In genomic region chr8:70585258-70585652, GRCm38 (mm10) we compare ENCODE assay signal across 7 mouse cellular contexts. TPM values are rescaled to one million over a fixed set of nuclear protein-coding genes. Genes with fewer than 3 reads are reported as not detected.
DNase-seq lines count a peak whose midpoint lies in the region; ATAC-seq and TF ChIP-seq lines count a peak whose summit lies in the region.

No protein-coding gene starts in this region.

- H3K27ac ChIP-seq in intestine, embryonic 15.5 days: no peak overlapping the region
- no peak overlapping the region for H3K27ac ChIP-seq in liver, postnatal 0 days (ENCODE audit: low read depth)
- H3K27ac ChIP-seq in neural tube, embryonic 14.5 days (ENCODE audit: low read depth, low read length): no peak overlapping the region

- H3K27me3 ChIP-seq in intestine, embryonic 15.5 days (replicated peaks): no peaks in the 10 kb centered on the region
- H3K27me3 ChIP-seq in liver, postnatal 0 days (ENCODE audit: insufficient read depth, low read length): no peaks in the 10 kb centered on the region
- H3K27me3 ChIP-seq in neural tube, embryonic 14.5 days (ENCODE audit: control insufficient read depth, insufficient read depth, low read length): no peaks in the 10 kb centered on the region

- peak; percentile 59 for DNase-seq in 3134 (ENCODE audit: extremely low read depth, insufficient read length, low spot score)
- DNase-seq in B cell, adult 2 months: peak; percentile 68 to 69
- peak; percentile 77 for DNase-seq in cerebellum, adult 9-10 months
- peak; percentile 63 for DNase-seq in gastrocnemius, postnatal 10 days
- DNase-seq in liver, postnatal 0 days: peak; percentile 65

- no peaks in the 10 kb centered on the region for H3K9me3 ChIP-seq in intestine, embryonic 15.5 days
- H3K9me3 ChIP-seq in liver, postnatal 0 days (ENCODE audit: low read length): no peaks in the 10 kb centered on the region
- H3K9me3 ChIP-seq in neural tube, embryonic 14.5 days (ENCODE audit: control insufficient read depth, low read length): no peaks in the 10 kb centered on the region

- peak; percentile 83 for TF ChIP-seq CTCF in liver, postnatal 0 days (IDR thresholded peaks at IDR 0.05; ENCODE audit: low read depth)

- 42% methylated on average over 7 of the region's 7 CpGs for WGBS in intestine, embryonic 15.5 days
- 43% methylated on average over 7 of the region's 7 CpGs for WGBS in liver, postnatal 0 days (ENCODE audit: insufficient replicate concordance)
- 44% methylated on average over 7 of the region's 7 CpGs for whole genome bisulfite sequencing in neural tube, embryonic 14.5 days

- no peak overlapping the region for H3K4me3 ChIP-seq in intestine, embryonic 15.5 days (replicated peaks)
- H3K4me3 ChIP-seq in liver, postnatal 0 days (ENCODE audit: low read depth, low read length): no peak overlapping the region
- no peak overlapping the region for H3K4me3 ChIP-seq in neural tube, embryonic 14.5 days (ENCODE audit: low read depth, low read length)

- no peaks in the 10 kb centered on the region for H3K4me1 ChIP-seq in intestine, embryonic 15.5 days (replicated peaks)
- H3K4me1 ChIP-seq in liver, postnatal 0 days (ENCODE audit: insufficient read depth): no peaks in the 10 kb centered on the region
- no peaks in the 10 kb centered on the region for H3K4me1 ChIP-seq in neural tube, embryonic 14.5 days (ENCODE audit: control insufficient read depth, insufficient read depth, low read length)

- H3K4me2 ChIP-seq in intestine, embryonic 15.5 days (replicated peaks): no peak overlapping the region
- H3K4me2 ChIP-seq in liver, postnatal 0 days (ENCODE audit: low read depth, low read length): no peak overlapping the region
- no peak overlapping the region for H3K4me2 ChIP-seq in neural tube, embryonic 14.5 days (ENCODE audit: low read depth, low read length)

- no peak overlapping the region for H3K9ac ChIP-seq in intestine, embryonic 15.5 days
- H3K9ac ChIP-seq in liver, postnatal 0 days (replicated peaks): no peak overlapping the region
- H3K9ac ChIP-seq in neural tube, embryonic 14.5 days (replicated peaks; ENCODE audit: low read depth, low read length): no peak overlapping the region

- peak; percentile 68; the same call in 1 of the 2 replicates for ATAC-seq in intestine, embryonic 15.5 days
- ATAC-seq in liver, postnatal 0 days: peak; percentile 64
- peak; percentile 75; the same call in 1 of the 2 replicates for ATAC-seq in neural tube, embryonic 14.5 days (ENCODE audit: low read depth)

- TF ChIP-seq EP300 in liver, postnatal 0 days (IDR thresholded peaks at IDR 0.05; ENCODE audit: low read depth): no peak

- peaks cover 39% of the 10 kb centered on the region for H3K36me3 ChIP-seq in intestine, embryonic 15.5 days
- peaks cover 62% of the 10 kb centered on the region for H3K36me3 ChIP-seq in liver, postnatal 0 days (replicated peaks; ENCODE audit: insufficient read depth, low read length)
- peaks cover 52% of the 10 kb centered on the region for H3K36me3 ChIP-seq in neural tube, embryonic 14.5 days (ENCODE audit: control insufficient read depth, insufficient read depth, low read length)

RNA-seq across cellular contexts. Expression of gene Isyna1, which starts 8.9 kb away (rescaled TPM):
- 10 to 100 TPM; 30.0 to 31.6 TPM for total RNA-seq in gastrocnemius, postnatal 10 days (2021)
- polyA plus RNA-seq in intestine, embryonic 15.5 days (2015; fragmentation: Nextera tagmentation; extraction: Ambion mirVana): 123 and 130 TPM in 2 replicates
- polyA plus RNA-seq in liver, postnatal 0 days (2015; fragmentation: Nextera tagmentation; extraction: Ambion mirVana): 18.8 and 21.6 TPM in 2 replicates
- polyA plus RNA-seq in neural tube, embryonic 14.5 days (2014; fragmentation: Nextera tagmentation; extraction: Ambion mirVana): 65.5 and 73.3 TPM in 2 replicates

RNA-seq across cellular contexts. Expression of gene Ssbp4, which starts 23.4 kb away (rescaled TPM):
- 10 to 100 TPM; 31.1 to 40.1 TPM for total RNA-seq in gastrocnemius, postnatal 10 days (2021)
- polyA plus RNA-seq in intestine, embryonic 15.5 days (2015; fragmentation: Nextera tagmentation; extraction: Ambion mirVana): 86.9 and 91.7 TPM in 2 replicates
- 32.5 and 35.4 TPM in 2 replicates for polyA plus RNA-seq in liver, postnatal 0 days (2015; fragmentation: Nextera tagmentation; extraction: Ambion mirVana)
- polyA plus RNA-seq in neural tube, embryonic 14.5 days (2014; fragmentation: Nextera tagmentation; extraction: Ambion mirVana): 163 and 240 TPM in 2 replicates

RNA-seq across cellular contexts. Expression of gene Lrrc25, which starts 30.7 kb away (rescaled TPM):
- 1 to 10 TPM; 1.2 to 3.0 TPM for total RNA-seq in gastrocnemius, postnatal 10 days (2021)
- polyA plus RNA-seq in intestine, embryonic 15.5 days (2015; fragmentation: Nextera tagmentation; extraction: Ambion mirVana): 2.4 and 2.5 TPM in 2 replicates
- 9.8 and 10.4 TPM in 2 replicates for polyA plus RNA-seq in liver, postnatal 0 days (2015; fragmentation: Nextera tagmentation; extraction: Ambion mirVana)
- 0.20 and 1.8 TPM in 2 replicates for polyA plus RNA-seq in neural tube, embryonic 14.5 days (2014; fragmentation: Nextera tagmentation; extraction: Ambion mirVana)

RNA-seq across cellular contexts. Expression of gene Ell, which starts 46.0 kb away (rescaled TPM):
- 10 to 100 TPM; 12.7 to 19.8 TPM for total RNA-seq in gastrocnemius, postnatal 10 days (2021)
- polyA plus RNA-seq in intestine, embryonic 15.5 days (2015; fragmentation: Nextera tagmentation; extraction: Ambion mirVana): 15.9 TPM in 2 replicates
- polyA plus RNA-seq in liver, postnatal 0 days (2015; fragmentation: Nextera tagmentation; extraction: Ambion mirVana): 9.5 and 9.7 TPM in 2 replicates
- 16.7 and 17.8 TPM in 2 replicates for polyA plus RNA-seq in neural tube, embryonic 14.5 days (2014; fragmentation: Nextera tagmentation; extraction: Ambion mirVana)

RNA-seq across cellular contexts. Expression of gene Gdf15, which starts 47.0 kb away (rescaled TPM):
- not detected for total RNA-seq in gastrocnemius, postnatal 10 days (2021)
- 2.3 and 2.9 TPM in 2 replicates for polyA plus RNA-seq in intestine, embryonic 15.5 days (2015; fragmentation: Nextera tagmentation; extraction: Ambion mirVana)
- polyA plus RNA-seq in liver, postnatal 0 days (2015; fragmentation: Nextera tagmentation; extraction: Ambion mirVana): 2.1 and 2.3 TPM in 2 replicates
- 0.54 TPM in 1 of 2 replicates, not detected in the other for polyA plus RNA-seq in neural tube, embryonic 14.5 days (2014; fragmentation: Nextera tagmentation; extraction: Ambion mirVana)
